Mouse (Mus musculus): Measurements from ENCODE around the gene Ahsg. TPM values are rescaled to one million over a fixed set of nuclear protein-coding genes. Genes with fewer than 3 reads are reported as not detected.
A peak's percentile ranks its signal among the peaks of the same experiment; 100 is the strongest.

Gene Ahsg
- total RNA-seq, 2 experiments from 2014 or later = 8.4 to 13.5 TPM

DNA sequence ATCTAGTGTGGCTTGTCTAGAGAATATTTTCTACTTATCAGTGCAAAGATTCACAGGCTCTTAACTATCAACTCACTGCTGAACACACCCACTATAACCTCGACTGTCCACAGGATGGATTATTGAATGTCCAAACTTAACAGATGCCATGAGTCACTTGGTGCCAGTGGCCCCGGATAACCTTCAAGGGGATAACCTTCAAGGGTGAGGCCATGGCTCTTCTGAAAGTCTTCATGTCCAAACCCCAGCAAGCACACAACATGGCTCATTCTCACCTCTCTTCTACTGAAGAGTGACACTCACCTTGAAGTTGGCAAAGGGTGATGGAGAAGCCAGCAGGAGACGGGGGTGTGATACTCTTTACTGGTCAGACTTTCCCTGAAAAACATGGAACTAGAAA is 4.4 kb upstream of the Ahsg start:
- DNase-seq = no peak

DNA sequence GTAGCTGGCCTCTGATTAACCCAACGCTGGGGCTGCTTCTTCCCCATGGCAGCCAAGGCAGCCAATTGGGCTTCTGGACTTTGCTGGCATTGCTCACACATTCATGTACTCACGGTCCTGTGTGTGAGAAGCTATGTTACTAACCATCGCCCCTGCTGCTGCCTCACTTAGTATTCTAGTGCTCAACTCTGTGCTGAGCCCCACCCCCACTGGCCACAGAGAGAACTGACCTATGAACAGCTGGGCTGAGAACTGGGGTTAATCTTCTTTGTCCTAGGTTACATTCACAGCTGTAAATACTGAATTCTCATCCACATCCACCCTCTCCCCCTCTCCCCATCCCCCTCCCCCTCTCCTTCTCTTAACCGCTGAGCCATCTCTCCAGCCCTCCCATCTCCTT is 2.2 kb upstream of the Ahsg start:
- no peak for DNase-seq

DNA sequence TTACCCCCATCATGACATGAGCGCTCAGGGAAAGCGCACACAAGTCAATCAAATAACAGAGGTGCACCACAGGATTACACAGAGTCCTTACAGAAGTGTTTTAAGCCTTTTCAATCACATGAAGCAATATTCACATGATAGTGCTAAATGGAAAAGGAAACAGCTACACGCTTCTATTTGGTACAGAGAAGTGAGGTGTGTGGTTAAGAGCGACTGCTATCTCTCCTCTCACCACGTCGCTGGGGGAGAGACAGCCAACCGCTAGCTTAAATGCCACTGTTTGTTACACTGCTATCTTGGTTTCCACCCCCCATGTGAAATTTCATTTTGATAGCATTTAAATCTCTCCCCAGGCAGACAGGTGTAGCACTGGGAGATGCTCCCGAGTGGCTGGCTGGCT is 1.4 kb upstream of the Ahsg start:
- DNase-seq = no peak

DNA sequence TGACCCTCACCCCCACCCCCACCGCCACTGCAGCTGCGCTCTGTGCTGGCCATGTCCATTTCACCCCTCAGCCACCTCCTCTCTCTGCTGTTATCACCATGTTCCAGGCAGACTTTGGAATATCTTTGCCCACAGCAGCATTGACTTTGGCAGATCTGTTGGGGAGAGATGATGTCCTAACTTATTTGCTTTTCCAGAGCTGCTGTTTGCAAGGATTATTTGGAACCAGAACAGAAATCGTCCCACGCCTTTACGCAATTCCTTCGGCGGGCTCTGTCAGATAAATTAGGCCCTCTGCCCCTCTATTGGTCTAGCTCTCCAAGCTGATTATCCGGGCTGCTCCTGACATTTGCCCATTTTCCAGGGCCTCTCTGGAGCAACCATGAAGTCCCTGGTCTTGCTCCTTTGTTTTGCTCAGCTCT is 667 bp downstream of the Ahsg start:
- DNase-seq = peak; percentile 32 to 66

DNA sequence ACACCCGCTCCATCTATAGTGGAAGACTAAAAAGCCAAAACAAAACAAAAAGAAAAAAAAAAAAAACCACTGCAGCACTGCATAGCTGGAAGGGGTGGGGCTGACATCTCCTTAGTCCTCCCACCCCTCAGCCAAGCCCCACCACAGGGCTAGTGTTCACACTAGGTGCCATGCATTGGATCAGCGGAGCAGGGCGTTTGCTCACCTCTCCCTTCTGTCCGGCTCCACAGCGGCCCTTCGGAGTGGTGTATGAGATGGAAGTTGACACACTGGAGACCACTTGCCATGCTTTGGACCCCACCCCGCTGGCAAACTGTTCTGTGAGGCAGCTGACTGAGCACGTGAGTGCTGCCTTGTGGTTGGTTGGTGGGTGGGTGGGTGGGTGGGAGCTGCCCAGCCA is 3.0 kb downstream of the Ahsg start:
- no peak for DNase-seq

DNA sequence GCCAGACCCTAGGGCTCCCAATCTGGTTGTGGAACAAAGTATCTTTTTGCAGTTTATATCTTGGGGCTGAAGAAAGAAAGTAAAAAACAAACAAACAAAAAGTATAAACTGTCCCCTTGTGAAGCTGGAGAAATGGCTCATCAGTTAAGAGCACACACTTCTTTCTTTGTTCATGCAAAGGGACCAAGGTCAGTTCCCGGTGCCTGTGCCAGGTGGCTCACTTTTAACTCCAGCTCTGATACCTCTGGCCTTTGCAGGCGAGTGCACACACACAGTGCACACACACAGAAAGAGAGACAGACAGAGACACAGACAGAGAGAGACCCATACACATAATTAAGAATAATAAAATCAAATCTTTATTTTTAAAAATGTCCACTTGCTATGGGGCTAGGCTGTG is 5.5 kb downstream of the Ahsg start:
- DNase-seq = no peak

DNA sequence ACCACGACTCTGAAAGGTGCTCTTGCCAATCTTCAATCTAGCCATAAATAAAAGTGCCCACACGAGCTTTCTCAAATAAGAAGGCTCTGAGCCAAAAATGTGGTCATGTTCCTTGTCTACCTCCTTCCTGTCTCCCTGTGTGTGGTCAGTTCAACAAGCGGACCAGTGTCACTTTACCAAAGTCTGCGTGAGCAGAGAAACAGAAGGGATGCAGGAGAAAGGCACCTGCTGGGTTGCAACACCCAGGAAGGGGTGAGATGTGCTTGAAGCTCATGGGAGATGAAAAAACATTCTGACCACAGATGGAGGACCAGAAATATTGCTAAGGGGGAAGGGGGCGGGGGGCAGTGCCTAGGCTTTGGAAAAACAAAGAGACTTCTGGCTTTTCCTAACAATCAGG is 8.3 kb downstream of the Ahsg start:
- DNase-seq = no peak

DNA sequence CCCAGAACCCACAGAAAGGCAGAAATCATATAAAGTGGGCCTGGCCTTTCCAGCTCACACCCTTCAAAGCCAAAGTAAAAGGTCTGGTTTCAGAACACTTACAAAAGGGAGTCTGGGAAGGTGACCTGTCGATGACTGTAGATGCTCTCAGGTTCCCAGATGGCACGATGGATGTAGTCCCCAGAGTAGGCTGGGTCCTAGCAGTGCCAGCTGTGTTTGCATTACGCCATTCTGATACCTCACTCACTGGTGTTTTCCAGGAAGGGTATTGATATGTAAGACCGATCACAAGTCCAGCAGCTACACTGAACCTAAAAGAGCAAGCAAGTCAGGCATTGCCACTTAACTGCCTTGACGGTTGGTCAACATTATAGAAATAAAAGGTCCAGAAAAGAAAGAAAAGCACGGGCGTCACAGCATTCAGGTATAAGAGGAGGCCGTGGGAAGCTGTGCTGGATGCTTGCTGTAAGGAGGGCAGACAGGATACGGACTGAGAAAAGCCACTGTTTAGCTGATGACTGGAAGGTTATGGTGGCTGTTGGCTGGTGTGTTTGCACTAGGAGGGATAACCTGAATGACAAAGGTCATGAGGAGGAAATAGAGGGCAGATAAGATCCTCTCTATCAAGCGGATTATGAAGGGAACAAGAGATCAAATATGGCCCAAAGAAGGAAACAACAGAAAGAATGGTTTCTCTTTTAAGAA is 8.9 kb downstream of the Ahsg start:
- DNase-seq = no peak

DNA sequence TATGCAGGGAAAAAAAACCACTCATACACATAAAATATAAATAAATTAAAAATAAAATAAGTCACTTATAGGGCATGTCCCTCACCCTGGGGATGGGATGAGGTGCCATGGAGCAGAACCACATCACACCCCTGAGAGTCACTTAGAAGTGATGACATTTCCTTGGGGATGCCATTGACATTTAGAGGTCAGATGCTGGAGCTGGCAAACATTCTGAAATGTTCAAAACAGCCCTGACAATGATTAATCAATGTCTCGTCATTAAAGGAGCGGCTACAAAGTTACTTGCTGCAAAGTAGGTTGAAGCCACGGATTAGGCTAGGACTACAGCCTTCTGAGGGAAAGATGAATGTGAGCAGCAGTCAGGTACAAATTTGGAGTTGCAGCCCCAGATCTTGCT is 10.2 kb downstream of the Ahsg start:
- no peak for DNase-seq

DNA sequence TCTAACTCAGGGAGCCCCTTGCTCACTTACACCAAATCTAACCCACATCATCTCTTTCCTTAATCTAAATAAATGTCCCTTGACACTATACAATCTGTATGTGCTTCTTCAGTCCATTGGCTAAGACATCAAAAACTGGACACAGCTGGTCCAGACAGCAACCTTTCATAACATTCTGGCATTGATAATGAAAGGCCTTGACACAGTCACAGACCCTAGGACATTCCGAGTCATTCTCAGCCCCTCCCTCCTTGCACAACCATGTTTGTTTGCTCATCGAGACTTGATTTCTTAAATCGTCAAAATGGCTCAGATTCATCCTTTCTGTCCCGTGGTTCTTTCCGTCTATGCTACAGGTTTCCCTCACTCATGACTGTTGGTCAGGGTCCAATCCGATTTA is 18.2 kb downstream of the Ahsg start:
- DNase-seq = no peak

DNA sequence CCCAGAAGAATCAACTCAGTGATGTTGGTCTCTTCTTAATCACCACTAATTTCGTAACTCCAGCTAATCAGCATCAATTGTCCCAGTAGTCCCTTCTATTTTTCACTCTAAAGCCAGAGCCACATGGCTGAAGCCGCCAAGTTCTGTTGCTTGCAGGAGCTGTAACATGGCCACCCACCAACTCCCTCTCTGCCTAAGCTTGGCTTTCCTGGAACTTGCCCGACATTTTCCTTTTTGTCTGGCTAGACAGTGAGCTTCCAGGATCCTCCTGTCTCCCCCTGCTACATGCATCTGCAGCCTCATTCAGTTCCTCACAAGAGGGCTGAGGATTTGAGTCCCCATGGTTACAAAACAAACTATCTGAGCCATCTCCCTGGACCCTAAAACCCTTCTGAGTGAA is 20.9 kb downstream of the Ahsg start:
- peak; percentile 57 to 71 for DNase-seq

DNA sequence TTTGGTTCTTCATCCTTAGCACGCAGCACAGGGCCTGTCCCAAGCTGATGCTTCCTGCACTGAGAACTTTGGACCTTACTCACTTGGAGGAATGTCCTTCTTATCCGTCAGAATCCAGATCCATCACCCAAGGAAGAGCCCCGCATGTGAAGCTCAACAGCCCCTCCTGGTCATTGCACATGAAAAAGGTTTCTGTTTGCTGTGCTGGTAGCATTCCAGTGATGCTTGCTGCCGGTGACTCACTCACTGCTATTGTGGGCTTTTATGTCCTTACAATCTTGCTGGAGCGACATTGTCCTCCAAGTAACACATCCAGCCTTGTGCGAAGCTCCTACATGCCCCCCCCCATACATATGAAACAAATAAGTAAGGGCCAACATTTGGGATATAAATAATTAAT is 21.8 kb downstream of the Ahsg start:
- DNase-seq = no peak

DNA sequence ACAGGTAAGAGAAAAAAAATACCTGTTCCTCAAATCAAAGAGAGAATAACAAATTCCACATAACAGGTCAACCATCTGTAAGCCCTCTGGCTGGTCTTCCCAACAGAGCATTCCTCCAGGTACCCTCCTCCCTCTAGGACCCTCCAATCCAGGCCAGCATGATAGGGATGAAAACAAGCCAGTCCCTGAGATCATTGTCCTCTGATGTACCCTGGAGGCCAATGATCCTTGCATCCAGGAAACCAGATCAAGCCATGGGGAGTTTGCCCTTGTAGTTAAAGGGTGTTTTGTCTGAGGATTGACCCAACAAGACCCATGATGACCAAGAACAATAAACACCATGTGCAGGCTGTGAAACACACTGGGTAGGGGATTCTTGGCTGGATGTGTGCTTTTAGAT is 23.2 kb downstream of the Ahsg start:
- no peak for DNase-seq

DNA sequence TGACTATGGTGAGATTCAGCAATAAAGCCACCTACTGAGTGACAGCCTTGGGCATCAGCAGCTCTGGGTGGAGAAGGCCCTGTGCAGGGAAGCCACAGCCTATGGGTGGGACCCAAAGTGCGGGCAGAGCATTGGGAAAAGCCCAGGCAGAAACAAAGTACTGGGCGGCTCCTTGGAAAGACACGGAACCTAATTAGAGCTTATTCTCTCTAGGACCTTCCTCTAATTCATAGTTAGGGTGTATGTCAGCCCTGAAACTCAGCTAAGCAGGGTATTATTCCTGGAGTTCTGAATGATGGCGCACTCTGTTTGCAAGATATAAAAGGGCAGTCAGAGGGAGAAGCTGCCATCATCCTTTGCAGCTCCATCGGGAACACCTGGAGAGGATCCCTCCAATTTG is 27.0 kb downstream of the Ahsg start, which contains the start of gene Fetub:
Fetub (plus strand) TSS at position 301 of the 400 bp plus-strand sequence.
- no peak for DNase-seq

DNA sequence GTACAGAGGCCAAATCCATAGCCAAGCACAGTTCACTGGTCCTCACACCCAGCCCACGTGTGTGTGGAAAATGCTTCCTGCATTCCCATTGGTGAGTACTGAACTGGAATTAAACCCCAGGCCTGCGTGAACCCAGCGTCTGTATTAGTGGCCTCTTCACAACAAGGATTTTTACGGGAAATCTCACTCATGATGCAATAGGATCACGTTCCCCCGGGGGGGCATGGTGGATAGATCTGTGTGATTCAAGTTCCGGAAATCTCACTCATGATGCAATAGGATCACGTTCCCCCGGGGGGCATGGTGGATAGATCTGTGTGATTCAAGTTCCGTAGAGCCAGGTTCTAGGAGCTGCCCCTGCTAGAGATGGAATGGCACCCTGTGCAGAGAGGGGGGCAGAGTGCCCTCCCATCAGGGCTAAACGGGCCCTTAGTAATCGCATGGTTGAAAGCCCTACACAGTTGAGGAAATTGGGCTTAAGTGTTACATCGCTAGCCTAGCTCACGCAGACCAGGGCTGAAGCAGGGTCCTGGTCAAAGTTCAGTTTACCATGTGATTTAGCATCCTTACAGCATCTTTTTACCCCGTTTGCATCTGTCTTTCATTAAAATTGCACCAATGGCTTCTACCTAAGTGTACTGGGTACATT is 27.7 kb downstream of the Ahsg start:
- DNase-seq = no peak

DNA sequence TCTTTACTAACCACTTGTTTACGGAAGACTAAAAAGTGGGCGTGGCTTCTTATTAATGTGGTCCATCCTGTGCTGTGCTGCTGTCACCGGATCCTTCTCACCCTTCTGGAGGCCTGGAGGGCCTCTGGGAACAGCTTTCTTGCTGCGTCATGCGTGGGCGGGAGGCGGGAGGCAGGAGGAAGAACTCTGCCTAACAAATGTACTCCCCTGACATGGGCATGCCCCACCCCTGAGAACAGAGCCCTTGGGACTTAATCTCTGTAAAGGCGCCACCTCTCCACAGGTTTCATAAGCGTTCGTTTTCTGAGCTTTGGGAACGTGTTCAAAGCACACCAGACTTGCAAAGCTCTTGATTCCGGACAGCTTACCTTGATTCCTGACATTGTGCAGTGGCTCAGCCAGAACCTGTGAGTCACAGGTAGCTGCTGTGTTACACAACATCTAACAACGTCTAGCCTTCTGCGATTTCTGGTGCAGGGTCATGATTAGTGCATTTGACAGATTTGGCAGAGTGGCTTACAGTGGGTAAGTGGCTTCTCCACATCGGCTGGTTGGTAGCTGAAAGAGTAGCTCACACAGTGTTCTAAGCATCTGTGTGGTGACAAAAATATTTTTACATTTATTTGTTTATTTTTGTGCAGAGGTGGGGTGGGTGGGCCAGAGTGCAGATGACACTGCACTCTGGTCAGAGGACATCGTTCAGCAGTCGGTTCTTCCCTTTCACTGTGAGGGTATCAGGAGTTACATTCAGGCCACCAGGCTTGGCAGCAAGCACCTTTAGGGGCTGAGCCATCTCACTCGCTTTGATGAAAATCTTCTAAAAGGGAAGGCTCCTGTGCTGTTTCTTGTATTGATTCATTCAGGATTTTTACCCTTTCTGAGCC is 29.1 kb downstream of the Ahsg start:
- DNase-seq = peak; percentile 44 to 56

DNA sequence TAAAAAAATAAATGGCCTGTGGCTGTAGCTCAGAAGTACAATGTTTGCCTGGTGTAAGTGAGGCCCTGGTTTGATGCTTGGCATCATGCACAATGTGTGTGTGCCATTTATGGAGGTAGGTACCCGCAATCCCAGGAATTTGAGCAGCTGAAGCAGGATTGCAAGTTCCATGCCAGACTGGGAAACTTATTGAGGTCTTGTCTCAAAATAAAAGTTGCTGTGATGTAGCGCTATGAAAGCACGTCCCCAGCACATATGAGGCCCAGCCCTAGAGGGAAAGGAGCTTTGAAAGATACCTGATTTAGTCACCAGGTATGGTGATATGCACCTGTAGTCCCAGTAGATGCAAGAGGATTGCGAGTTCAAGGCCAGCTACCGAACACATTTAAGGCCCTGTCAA is 30.7 kb downstream of the Ahsg start:
- DNase-seq = no peak

DNA sequence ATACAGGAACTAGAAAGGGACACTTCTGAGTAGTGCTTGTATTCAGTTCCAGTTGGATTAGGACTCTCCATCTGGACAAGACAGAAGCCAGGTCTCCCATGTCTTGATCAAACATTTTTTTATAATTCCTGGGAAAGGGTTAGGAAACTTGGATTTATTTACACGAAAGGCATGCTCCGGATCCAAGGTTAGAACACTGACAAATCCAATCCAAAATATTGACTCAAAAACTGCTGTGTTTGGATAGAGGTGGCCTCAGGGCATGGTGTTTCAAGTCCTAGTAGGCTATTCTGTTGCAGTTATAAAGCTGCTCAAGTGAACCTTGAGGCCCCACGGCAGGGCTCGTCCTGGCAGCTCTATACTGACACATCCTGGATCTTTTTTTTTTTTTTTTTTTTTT is 31.4 kb downstream of the Ahsg start:
- no peak for DNase-seq

DNA sequence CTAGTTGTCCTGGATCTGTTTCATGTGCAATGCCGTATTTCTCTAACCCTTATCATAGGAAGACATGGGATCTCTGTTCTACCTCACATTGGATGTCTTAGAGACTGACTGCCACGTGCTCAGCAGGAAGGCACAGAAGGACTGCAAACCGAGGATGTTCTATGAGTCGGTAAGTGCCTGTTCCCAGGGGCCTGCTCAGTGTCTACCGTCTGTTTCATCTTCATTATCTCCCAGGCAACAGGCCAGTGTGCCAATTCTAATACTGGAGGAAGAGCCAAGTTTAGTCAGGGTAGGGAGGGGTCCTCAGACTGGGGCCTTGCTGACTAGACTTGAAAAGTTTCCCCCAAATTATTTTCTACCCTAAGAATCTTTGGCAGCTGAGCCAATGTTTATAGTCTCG is 38.5 kb downstream of the Ahsg start:
- DNase-seq = no peak

DNA sequence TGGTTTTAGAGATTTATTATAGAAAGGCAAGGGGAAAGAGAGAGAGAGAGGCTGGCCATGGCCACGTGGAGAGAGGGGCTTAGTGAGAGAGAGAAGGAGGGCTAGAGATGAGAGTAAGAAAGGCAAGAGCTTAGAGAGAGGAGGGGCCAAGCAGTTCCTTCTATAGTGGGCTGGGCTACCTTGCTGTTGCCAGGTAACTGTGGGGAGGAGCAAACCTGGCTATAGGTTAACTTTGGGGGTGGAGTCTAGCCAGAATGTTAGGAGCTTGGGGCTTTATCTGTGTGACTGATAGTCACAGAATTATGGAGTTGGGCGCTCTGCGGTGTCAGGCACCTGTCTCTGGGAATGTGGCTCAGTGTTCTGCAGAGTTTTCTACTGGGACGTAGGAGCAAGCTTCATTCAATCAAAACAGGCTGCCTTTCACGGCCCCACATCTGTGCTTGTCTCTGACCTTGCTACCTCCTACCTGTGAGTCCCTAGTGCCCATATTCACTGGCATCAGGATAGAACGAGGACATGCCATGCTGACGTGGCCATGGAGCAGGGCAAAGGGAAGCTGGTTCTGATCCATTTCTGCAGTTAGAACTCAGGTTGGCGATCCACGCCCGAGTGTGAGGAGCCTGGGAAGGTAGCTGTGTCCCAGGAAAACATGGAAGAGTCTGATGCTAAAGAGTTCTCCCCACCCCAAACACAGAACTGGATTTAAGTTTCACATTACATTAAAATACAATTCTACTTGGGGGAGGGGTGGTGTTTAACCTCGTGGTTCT is 40.5 kb downstream of the Ahsg start:
- DNase-seq = no peak

DNA sequence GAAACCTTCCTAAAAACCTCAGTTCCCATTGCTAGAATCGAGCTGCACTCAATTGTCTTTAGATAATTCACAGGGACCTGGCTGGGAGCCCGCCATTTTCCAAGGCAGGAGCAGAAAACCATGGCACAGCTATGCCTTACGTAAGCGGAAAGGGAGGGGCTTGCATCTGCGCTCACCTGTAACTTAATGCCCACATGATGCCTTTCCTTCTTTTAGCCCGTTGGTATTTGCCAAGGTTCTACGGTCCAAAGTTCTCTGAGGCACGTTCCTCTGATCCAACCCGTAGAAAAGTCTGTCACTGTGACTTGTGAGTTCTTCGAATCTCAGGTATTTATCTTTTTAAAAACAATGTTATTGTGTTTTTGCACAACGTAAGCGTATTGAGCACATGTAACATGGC is 46.6 kb downstream of the Ahsg start:
- no peak for DNase-seq

DNA sequence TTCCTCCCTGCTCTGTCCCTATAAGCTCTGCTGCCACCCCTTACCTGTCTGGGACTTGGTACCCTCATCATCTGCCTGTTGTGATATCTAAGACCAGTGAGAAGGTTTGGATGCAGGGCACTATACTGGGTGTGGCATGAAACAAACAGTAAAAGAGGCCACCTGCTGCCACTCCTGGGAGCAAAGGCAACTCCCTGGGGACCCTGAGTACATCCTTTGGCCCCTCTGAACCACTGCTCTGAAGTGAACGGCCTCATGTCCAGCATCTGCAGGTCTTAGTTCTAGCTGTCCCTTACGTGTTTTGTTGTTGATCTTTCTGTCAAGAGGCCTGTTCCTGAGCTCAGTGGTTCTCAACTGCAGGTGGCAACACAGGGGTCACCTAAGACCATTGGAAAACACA is 47.5 kb downstream of the Ahsg start:
- DNase-seq = no peak
